Mouse (Mus musculus) cortical plate, adult 2 months (tissue): ENCODE data around the gene Igbp1. TPM values are rescaled to one million over a fixed set of nuclear protein-coding genes. Genes with fewer than 3 reads are reported as not detected.

Experiments used
- H3K27ac ChIP-seq: fragments of 200-500 bp; 2 replicates; pipeline ENCODE4 v1.5.1; 2012; ENCODE audit warnings: low read length, control low read depth, inconsistent platforms; ENCODE audit not compliant: insufficient read depth
- H3K4me1 ChIP-seq: fragments of 200-500 bp; 2 replicates; pipeline ENCODE4 v1.6.1; 2011; ENCODE audit warnings: low read length; ENCODE audit not compliant: control insufficient read depth, insufficient read depth
- H3K4me3 ChIP-seq: fragments of 200-500 bp; 2 replicates; pipeline ENCODE4 v1.5.1; 2011; ENCODE audit warnings: mild to moderate bottlenecking, low read length, control low read depth; ENCODE audit not compliant: insufficient read depth
- CTCF ChIP-seq: fragments of 200-500 bp; IDR thresholded peaks from 2 replicates; pipeline ENCODE4 v1.5.1; 2011; ENCODE audit warnings: mild to moderate bottlenecking, control low read depth, low read length; ENCODE audit not compliant: insufficient read depth; ENCODE audit errors: extremely low read depth
- POLR2A ChIP-seq: fragments of 200-500 bp; IDR thresholded peaks from 2 replicates; pipeline ENCODE4 v1.6.1; 2011; ENCODE audit warnings: mild to moderate bottlenecking, low read length, control low read depth; ENCODE audit not compliant: insufficient read depth; ENCODE audit errors: extremely low read depth
- polyA plus RNA-seq: library from polyadenylated mRNA; depleted of rRNA; stranded (reverse); fragments of >200 nt; gene quantifications from 2 replicates; pipeline ENCODE4 v1.2.3, GENCODE M21; 2012; rRNA removed

Gene Igbp1
- polyA plus RNA-seq, 1 experiment: 42.9 TPM

DNA sequence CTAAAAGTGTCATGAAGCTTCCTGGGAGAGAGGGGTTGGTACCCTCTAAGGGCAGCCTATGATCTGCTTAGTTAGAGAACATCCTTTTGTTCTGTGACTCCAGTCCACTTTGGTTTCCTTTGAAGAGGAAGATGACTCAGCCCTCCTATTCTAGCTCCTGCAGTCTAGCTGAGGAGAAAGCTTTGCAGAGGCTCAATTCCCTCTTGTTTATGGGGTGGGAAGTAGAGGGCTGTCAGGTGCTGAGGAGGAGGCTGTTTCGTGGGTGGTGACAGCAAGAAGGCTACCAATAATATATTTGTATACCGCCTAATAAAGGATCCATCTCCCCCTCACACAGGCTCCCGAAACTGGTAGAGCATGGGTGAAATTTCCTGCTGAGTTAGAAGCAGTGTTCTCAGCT lies 22.6 kb downstream of the Igbp1 start:
- H3K4me3 ChIP-seq: no peak overlapping the region
- TF ChIP-seq CTCF (no peak), POLR2A (no peak)
- no peaks in the 10 kb centered on the region for H3K4me1 ChIP-seq
- 0 out of 2 replicates have a peak overlapping the region, but pooled peaks have one; percentile 40 for H3K27ac ChIP-seq

DNA sequence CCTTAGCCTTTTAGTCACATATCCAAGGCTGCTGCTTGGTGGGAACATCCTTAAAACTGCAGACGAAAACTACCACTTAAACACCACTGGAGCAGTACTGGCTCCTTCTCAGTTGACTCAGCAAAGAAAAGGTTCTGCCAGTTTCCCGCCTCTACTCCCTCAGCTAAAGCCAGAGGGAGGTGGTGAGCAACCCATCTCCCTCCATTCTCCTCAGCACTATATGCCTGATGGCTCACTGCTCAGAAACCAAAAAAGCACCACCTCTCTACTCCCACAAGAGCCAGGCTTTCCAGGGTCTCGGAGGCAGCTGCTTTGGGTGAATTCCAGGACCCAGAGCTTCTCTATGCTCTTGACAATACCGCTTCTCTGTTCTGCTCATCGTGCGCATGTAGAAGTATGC lies 23.5 kb downstream of the Igbp1 start:
- Histone ChIP-seq H3K4me1 (no peaks in the 10 kb centered on the region), H3K4me3 (no peak overlapping the region), H3K27ac (0 out of 2 replicates have a peak overlapping the region, but pooled peaks have one; percentile 40)
- peak; percentile 23; the same call in 1 of the 2 replicates for TF ChIP-seq CTCF
- no peak for TF ChIP-seq POLR2A

DNA sequence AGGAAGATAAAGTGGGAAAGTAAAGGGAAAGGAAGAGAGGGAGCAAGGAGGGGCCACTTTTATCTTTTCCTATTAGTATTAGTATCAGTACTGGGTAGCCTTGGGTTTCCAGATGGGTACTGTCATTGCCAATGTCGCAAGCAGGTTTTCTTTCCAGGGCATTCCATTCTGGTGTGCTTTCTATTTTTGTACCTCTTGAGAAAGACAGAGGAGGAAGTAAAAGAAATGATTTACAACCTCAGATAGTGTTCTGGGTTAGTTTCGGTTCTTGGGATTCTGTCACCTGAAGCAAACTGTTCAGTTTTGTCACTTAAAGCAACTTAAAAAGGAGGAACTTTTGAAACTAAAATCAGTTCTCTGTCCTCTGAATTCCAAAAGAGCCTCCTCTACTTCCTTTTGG lies 24.4 kb downstream of the Igbp1 start:
- Histone ChIP-seq H3K27ac (no peak overlapping the region), H3K4me1 (no peaks in the 10 kb centered on the region), H3K4me3 (no peak overlapping the region)
- TF ChIP-seq CTCF: no peak
- TF ChIP-seq POLR2A: no peak

DNA sequence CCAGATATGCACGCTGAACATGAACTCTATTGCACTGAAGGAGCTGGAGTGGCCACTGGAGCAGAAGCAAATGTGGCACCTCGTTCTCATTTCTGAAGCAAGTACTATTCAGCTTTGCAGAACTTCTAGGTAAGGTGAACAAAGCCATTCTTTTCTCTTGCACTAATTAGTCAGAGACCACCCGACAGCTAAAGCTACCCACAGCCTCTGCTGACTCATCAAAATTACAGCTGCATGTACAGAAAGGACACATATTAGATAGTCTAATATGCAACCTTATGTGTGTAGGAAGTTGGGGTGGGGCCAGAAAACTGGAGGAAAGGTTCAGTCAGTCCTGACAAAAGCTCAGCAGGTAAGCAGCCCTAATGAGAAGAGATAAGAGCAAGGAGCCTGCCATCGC lies 30.4 kb downstream of the Igbp1 start, which contains the start of gene Dgat2l6:
TSS of gene Dgat2l6 (plus strand) at position 368 of the 400 bp plus-strand sequence.
- no peak within 1 kb of the TSS for H3K4me3 ChIP-seq
- H3K4me1 ChIP-seq: no peaks in the 10 kb centered on the region
- TF ChIP-seq CTCF: no peak
- TF ChIP-seq POLR2A: no peak
- H3K27ac ChIP-seq: no peak within 1 kb of the TSS

DNA sequence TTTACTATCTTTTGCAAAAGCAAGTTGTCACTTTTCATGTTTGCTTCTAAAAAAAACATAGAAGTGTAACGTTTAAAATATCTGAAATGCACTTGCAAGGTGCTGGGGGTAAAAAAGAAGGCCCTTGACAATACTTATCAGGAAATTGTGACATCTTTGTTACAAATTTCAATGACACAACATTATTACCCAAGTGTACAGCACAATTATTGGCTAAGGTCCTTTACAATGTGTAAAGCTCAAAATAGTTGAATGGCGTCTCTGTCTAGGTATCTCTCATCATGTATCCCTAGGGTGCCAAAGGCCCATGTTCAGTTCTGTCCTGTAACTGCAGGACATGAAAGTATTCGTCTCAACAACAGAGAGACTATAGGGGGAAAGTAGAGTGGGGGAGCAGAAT lies 61.9 kb downstream of the Igbp1 start:
- Histone ChIP-seq H3K27ac (no peak overlapping the region), H3K4me3 (no peak overlapping the region), H3K4me1 (no peaks in the 10 kb centered on the region)
- TF ChIP-seq POLR2A (no peak), CTCF (no peak)

DNA sequence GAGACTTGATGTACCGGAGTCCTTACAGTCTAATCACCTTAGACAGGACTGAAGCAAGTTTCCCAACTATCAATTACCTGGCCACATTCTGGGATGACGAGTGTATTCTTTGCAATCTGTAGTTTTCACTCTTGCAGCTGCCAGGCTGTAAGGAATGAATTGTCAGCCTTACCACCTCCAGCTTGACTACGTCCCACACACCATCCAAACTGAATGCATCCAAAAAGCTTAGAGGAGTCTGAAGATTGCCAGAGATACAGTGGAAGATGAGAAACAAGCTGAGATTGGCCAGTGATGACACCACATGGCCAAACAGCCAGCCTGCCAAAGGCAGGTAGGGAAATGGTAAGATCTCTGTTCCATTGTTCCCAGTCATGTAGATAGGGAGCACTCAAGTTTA lies 71.6 kb downstream of the Igbp1 start:
- TF ChIP-seq POLR2A (no peak), CTCF (no peak)

More for the DNA sequence above, 71.6 kb downstream of the Igbp1 start:
- Histone ChIP-seq H3K27ac (no peak overlapping the region), H3K4me3 (no peak overlapping the region), H3K4me1 (peaks cover 4% of the 10 kb centered on the region; the same call in 1 of the 2 replicates)

Other genes with a start within 250 kb of the Igbp1 start
- not detected in 2 replicates for gene Otud6a, start 65.3 kb upstream of the Igbp1 start, polyA plus RNA-seq
- 0.17 and 0.31 TPM in 2 replicates for gene Awat2, start 51.6 kb upstream of the Igbp1 start, polyA plus RNA-seq
- 0.52 and 0.74 TPM in 2 replicates for gene Dgat2l6, start 30.5 kb downstream of the Igbp1 start, polyA plus RNA-seq
- gene Awat1, start 78.0 kb downstream of the Igbp1 start, polyA plus RNA-seq: not detected in 2 replicates
- gene P2ry4, start 100.6 kb downstream of the Igbp1 start, polyA plus RNA-seq: 0.04 TPM in 1 of 2 replicates, not detected in the other
- gene Arr3, start 111.2 kb downstream of the Igbp1 start, polyA plus RNA-seq: 4.3 and 4.8 TPM in 2 replicates
- gene Kif4, start 131.4 kb downstream of the Igbp1 start, polyA plus RNA-seq: 1.2 and 1.3 TPM in 2 replicates
- gene Pdzd11, start 132.3 kb downstream of the Igbp1 start, polyA plus RNA-seq: 49.3 and 55.7 TPM in 2 replicates
- 11.8 and 14.4 TPM in 2 replicates for gene Gdpd2, start 235.6 kb downstream of the Igbp1 start, polyA plus RNA-seq